Mouse (Mus musculus): ENCODE results near the gene Islr. TPM values are rescaled to one million over a fixed set of nuclear protein-coding genes. Genes with fewer than 3 reads are reported as not detected.

The Islr gene
- polyA plus RNA-seq, 1 experiment: 34.0 TPM

GRCm38 (mm10) chr9:58107494-58107893 lies 96.6 kb downstream of the Islr start:
- no peak for TF ChIP-seq POLR2A (IDR thresholded peaks at IDR 0.05; ENCODE audit: extremely low read depth, insufficient read depth, low read length)
- no peak for TF ChIP-seq CTCF (IDR thresholded peaks at IDR 0.05; ENCODE audit: extremely low read depth, insufficient read depth, low read length)
- Histone ChIP-seq H3K27ac (ENCODE audit: insufficient read depth, low read length) (no peak overlapping the region), H3K4me1 (ENCODE audit: control insufficient read depth, insufficient read depth, low read length) (peaks cover 13% of the 10 kb centered on the region), H3K4me3 (ENCODE audit: insufficient read depth, low read length) (no peak overlapping the region)

Other genes with a start within 250 kb of the Islr start
- gene Cyp11a1, start 197.9 kb downstream of the Islr start, polyA plus RNA-seq (2012; rRNA removed): 8.3 and 9.0 TPM in 2 replicates
- 6.8 and 9.9 TPM in 2 replicates for gene Stra6, start 140.5 kb downstream of the Islr start, polyA plus RNA-seq (2012; rRNA removed)
- gene Ccdc33, start 85.5 kb downstream of the Islr start, polyA plus RNA-seq (2012; rRNA removed): 1.5 and 1.7 TPM in 2 replicates
- 28.3 TPM in 2 replicates for gene Islr2, start within 50 bp of the Islr start, polyA plus RNA-seq (2012; rRNA removed)
- gene Pml, start 45.5 kb upstream of the Islr start, polyA plus RNA-seq (2012; rRNA removed): 10.4 and 11.0 TPM in 2 replicates
- 123 and 124 TPM in 2 replicates for gene Stoml1, start 48.9 kb upstream of the Islr start, polyA plus RNA-seq (2012; rRNA removed)
- gene Loxl1, start 108.9 kb upstream of the Islr start, polyA plus RNA-seq (2012; rRNA removed): 2.0 and 2.2 TPM in 2 replicates
- gene Tbc1d21, start 166.1 kb upstream of the Islr start, polyA plus RNA-seq (2012; rRNA removed): not detected in 2 replicates

Measured in cortical plate, adult 2 months (tissue).